Mouse (Mus musculus): ENCODE measurements around the gene Slc6a16.

- TF ChIP-seq CTCF (IDR thresholded peaks at IDR 0.05; ENCODE audit: borderline replicate concordance, extremely low read depth, insufficient read depth, insufficient read length) (no peak), POLR2A (IDR thresholded peaks at IDR 0.05; ENCODE audit: borderline replicate concordance, extremely low read depth, insufficient read depth, insufficient read length, poor library complexity, severe bottlenecking) (no peak)
These were observed 56.7 kb downstream of the Slc6a16 start for GRCm38 (mm10) chr7:45297563-45297962.

Data from brain, embryonic 14.5 days (tissue).